Mouse (Mus musculus) olfactory bulb, adult 2 months (tissue): Measurements from ENCODE around the gene Dact2.

Experiments used
- CTCF ChIP-seq: fragments of 200-500 bp; IDR thresholded peaks from 2 replicates; pipeline ENCODE4 v1.5.1; 2012; ENCODE audit warnings: low read depth, mild to moderate bottlenecking, low read length, moderate library complexity; ENCODE audit not compliant: insufficient read depth
- POLR2A ChIP-seq: fragments of 200-500 bp; IDR thresholded peaks from 2 replicates; pipeline ENCODE4 v1.6.1; 2012; ENCODE audit warnings: mild to moderate bottlenecking, low read depth, low read length, moderate library complexity; ENCODE audit not compliant: insufficient read depth

DNA sequence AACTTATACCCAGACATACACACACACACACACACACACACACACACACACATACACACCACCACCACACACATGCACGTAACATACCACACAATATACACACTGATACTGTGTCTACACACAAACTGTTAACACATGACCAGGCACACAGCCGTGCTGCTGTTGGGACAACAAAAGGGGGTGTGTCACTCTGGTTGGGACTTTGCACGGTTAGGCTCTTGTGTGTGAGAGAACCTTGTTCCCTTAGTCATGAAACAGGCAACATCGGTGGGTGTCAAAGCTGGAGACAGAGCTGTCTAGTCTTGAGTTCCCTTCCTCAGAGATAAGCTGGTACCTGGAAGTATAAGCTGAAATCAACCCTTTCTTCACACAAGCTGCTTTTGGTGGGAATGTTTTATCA, 29.1 kb downstream of the Dact2 start:
- TF ChIP-seq CTCF (no peak), POLR2A (no peak)
